Mouse (Mus musculus) forebrain, embryonic 11.5 days (tissue): ENCODE measurements at regions not wholly inside any gene's neighbourhood (a gene's known extent, or its start where the extent isn't known, plus 50 kb on each side); places are given as distances from the start of the nearest gene placed in this dataset.

ENCODE experiments used
- ATAC-seq: fragments of 200-750 bp; cut with Nextera tagmentation; replicated peaks from 2 replicates; pipeline ENCODE4 v1.8.0; 2017; ENCODE audit warnings: moderate TSS enrichment; ENCODE audit not compliant: low FRiP score
- DNase-seq: peaks from one replicate; pipeline ENCODE4 v3.0.0-alpha.2; 2017; ENCODE audit warnings: low spot score
- H3K27ac ChIP-seq: fragments of 300-500 bp; sonication (generic); 2 replicates; pipeline ENCODE4 v1.5.1; 2014; ENCODE audit warnings: low read depth, low read length
- H3K27me3 ChIP-seq: fragments of 300-500 bp; sonication (generic); 2 replicates; pipeline ENCODE4 v1.6.1; 2014; ENCODE audit warnings: mild to moderate bottlenecking, low read length, mixed read lengths; ENCODE audit not compliant: control insufficient read depth, insufficient read depth
- H3K36me3 ChIP-seq: fragments of 300-500 bp; sonication (generic); 2 replicates; pipeline ENCODE4 v1.6.1; 2014; ENCODE audit warnings: mild to moderate bottlenecking, low read length, moderate library complexity, mixed read lengths; ENCODE audit not compliant: control insufficient read depth, insufficient read depth
- H3K4me1 ChIP-seq: fragments of 300-500 bp; sonication (generic); replicated peaks from 2 replicates; pipeline ENCODE4 v1.6.1; 2014; ENCODE audit warnings: low read length, mixed read lengths; ENCODE audit not compliant: control insufficient read depth, insufficient read depth
- H3K4me2 ChIP-seq: fragments of 300-500 bp; sonication (generic); 2 replicates; pipeline ENCODE4 v1.6.1; 2014; ENCODE audit warnings: low read depth, mild to moderate bottlenecking, low read length, moderate library complexity, mixed read lengths; ENCODE audit not compliant: severe bottlenecking
- H3K4me3 ChIP-seq: fragments of 300-500 bp; sonication (generic); 2 replicates; pipeline ENCODE4 v1.5.1; 2014; ENCODE audit warnings: low read depth, low read length
- H3K9ac ChIP-seq: fragments of 300-500 bp; sonication (generic); 2 replicates; pipeline ENCODE4 v1.6.1; 2014; ENCODE audit warnings: low read length
- H3K9me3 ChIP-seq: fragments of 300-500 bp; sonication (generic); 2 replicates; pipeline ENCODE4 v1.6.1; 2016; ENCODE audit warnings: low read length, mixed read lengths; ENCODE audit not compliant: control insufficient read depth
- WGBS: fragments of 180-500 bp; shearing (Covaris S2); extraction: QIAGEN DNeasy Blood & Tissue Kit; methylation state at CpG from one replicate; pipeline ENCODE4 v1.1.7; 2014; 5-methylcytosine and 5-hydroxymethylcytosine counted together

- Histone ChIP-seq H3K4me2 (no peak overlapping the region), H3K27me3 (no peaks in the 10 kb centered on the region), H3K4me3 (no peak overlapping the region), H3K9ac (no peak overlapping the region), H3K36me3 (no peaks in the 10 kb centered on the region), H3K9me3 (no peaks in the 10 kb centered on the region), H3K4me1 (peaks cover 9% of the 10 kb centered on the region; the same call in 1 of the 2 replicates), H3K27ac (no peak overlapping the region)
- WGBS = 89% methylated on average over 3 of the region's 3 CpGs
- no peak for DNase-seq
- ATAC-seq = no peak
Measured at GRCm38 (mm10) chr13:97309411-97309810, 68.5 kb downstream of the Enc1 start.

GRCm38 (mm10) chr13:97308431-97308830 lies 67.5 kb downstream of the Enc1 start:
- ATAC-seq = no peak
- peaks cover 9% of the 10 kb centered on the region; the same call in 1 of the 2 replicates for H3K4me1 ChIP-seq
- H3K4me3 ChIP-seq = no peak overlapping the region
- DNase-seq = no peak
- no peaks in the 10 kb centered on the region for H3K36me3 ChIP-seq
- no peak overlapping the region for H3K4me2 ChIP-seq
- no peak overlapping the region for H3K9ac ChIP-seq
- H3K9me3 ChIP-seq = no peaks in the 10 kb centered on the region
- 93% methylated on average over 2 of the region's 2 CpGs for WGBS
- H3K27ac ChIP-seq = no peak overlapping the region
- no peaks in the 10 kb centered on the region for H3K27me3 ChIP-seq
